Mouse (Mus musculus): ENCODE data around the gene Plekhh2.
A peak's percentile ranks its signal among the peaks of the same experiment; 100 is the strongest.

The Plekhh2 gene

GRCm38 (mm10) chr17:84603709-84604420 is 92.2 kb downstream of the Plekhh2 start:
- no peak for DNase-seq (ENCODE audit: extremely low read depth, insufficient read length, low spot score)

- no peak for DNase-seq (ENCODE audit: extremely low read depth, insufficient read length, low spot score)
Observed at GRCm38 (mm10) chr17:84606976-84607375, 95.3 kb downstream of the Plekhh2 start.

GRCm38 (mm10) chr17:84607617-84608016 is 95.9 kb downstream of the Plekhh2 start:
- DNase-seq (ENCODE audit: extremely low read depth, insufficient read length, low spot score): no peak

GRCm38 (mm10) chr17:84608606-84609005 is 96.9 kb downstream of the Plekhh2 start:
- DNase-seq (ENCODE audit: extremely low read depth, insufficient read length, low spot score): no peak

- DNase-seq (ENCODE audit: extremely low read depth, insufficient read length, low spot score): no peak
Observed at GRCm38 (mm10) chr17:84611500-84611899, 99.8 kb downstream of the Plekhh2 start.

GRCm38 (mm10) chr17:84611971-84612370 is 100.3 kb downstream of the Plekhh2 start:
- no peak for DNase-seq (ENCODE audit: extremely low read depth, insufficient read length, low spot score)

GRCm38 (mm10) chr17:84615811-84616210 is 104.1 kb downstream of the Plekhh2 start:
- DNase-seq (ENCODE audit: extremely low read depth, insufficient read length, low spot score): no peak

- DNase-seq (ENCODE audit: extremely low read depth, insufficient read length, low spot score): no peak
Observed at GRCm38 (mm10) chr17:84616526-84617074, 104.9 kb downstream of the Plekhh2 start.

- no peak for DNase-seq (ENCODE audit: extremely low read depth, insufficient read length, low spot score)
Observed at GRCm38 (mm10) chr17:84617953-84618352, 106.3 kb downstream of the Plekhh2 start.

- no peak for DNase-seq (ENCODE audit: extremely low read depth, insufficient read length, low spot score)
Observed at GRCm38 (mm10) chr17:84619112-84619511, 107.4 kb downstream of the Plekhh2 start.

- DNase-seq (ENCODE audit: extremely low read depth, insufficient read length, low spot score): no peak
Observed at GRCm38 (mm10) chr17:84620076-84620475, 108.4 kb downstream of the Plekhh2 start.

GRCm38 (mm10) chr17:84620610-84621009 is 108.9 kb downstream of the Plekhh2 start:
- DNase-seq (ENCODE audit: extremely low read depth, insufficient read length, low spot score): no peak

GRCm38 (mm10) chr17:84621209-84621608 is 109.5 kb downstream of the Plekhh2 start:
- no peak for DNase-seq (ENCODE audit: extremely low read depth, insufficient read length, low spot score)

GRCm38 (mm10) chr17:84622028-84622427 is 110.3 kb downstream of the Plekhh2 start:
- DNase-seq (ENCODE audit: extremely low read depth, insufficient read length, low spot score): no peak

GRCm38 (mm10) chr17:84622873-84623272 is 111.2 kb downstream of the Plekhh2 start:
- DNase-seq (ENCODE audit: extremely low read depth, insufficient read length, low spot score): no peak

GRCm38 (mm10) chr17:84626276-84626856 is 114.7 kb downstream of the Plekhh2 start, which contains the start of gene Dync2li1:
Dync2li1 (plus strand) TSS chr17:84626496.
- DNase-seq (ENCODE audit: extremely low read depth, insufficient read length, low spot score): peak; percentile 71

- DNase-seq (ENCODE audit: extremely low read depth, insufficient read length, low spot score): no peak
Observed at GRCm38 (mm10) chr17:84626857-84627305, 115.2 kb downstream of the Plekhh2 start.

GRCm38 (mm10) chr17:84627721-84628120 is 116.0 kb downstream of the Plekhh2 start:
- DNase-seq (ENCODE audit: extremely low read depth, insufficient read length, low spot score): no peak

- DNase-seq (ENCODE audit: extremely low read depth, insufficient read length, low spot score): no peak
Observed at GRCm38 (mm10) chr17:84628611-84629010, 116.9 kb downstream of the Plekhh2 start.

GRCm38 (mm10) chr17:84631836-84632235 is 120.1 kb downstream of the Plekhh2 start:
- no peak for DNase-seq (ENCODE audit: extremely low read depth, insufficient read length, low spot score)

- no peak for DNase-seq (ENCODE audit: extremely low read depth, insufficient read length, low spot score)
Observed at GRCm38 (mm10) chr17:84633443-84633842, 121.7 kb downstream of the Plekhh2 start.

- DNase-seq (ENCODE audit: extremely low read depth, insufficient read length, low spot score): no peak
Observed at GRCm38 (mm10) chr17:84636328-84636727, 124.6 kb downstream of the Plekhh2 start.

Data from 3134 (cell line).